Mouse (Mus musculus) ES-CJ7 (cell line): ENCODE results near the gene Corin.
A peak's percentile ranks its signal among the peaks of the same experiment; 100 is the strongest.

ENCODE experiments used
- DNase-seq: peaks from one replicate; pipeline ENCODE4 v3.0.0; 2011; ENCODE audit warnings: low read depth, low spot score

Gene Corin

DNA sequence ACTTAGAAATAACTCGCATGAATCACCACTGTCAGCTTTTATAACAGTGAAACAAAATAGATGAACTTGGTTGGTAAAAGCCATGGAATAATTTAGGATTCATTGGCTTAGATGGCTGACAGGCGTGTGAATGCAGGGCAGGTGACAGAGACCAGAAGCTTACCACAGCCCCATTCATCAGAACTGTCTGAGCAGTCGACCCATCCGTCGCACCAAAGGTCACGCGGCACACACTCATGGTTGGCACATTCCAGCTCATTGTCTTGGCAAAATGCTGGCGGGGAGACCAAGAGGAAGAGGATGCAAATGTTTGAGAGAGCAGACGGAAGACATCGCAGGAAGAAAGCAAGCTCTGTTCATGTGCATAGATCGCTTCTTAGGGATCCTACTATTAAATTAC lies 173.6 kb downstream of the Corin start:
- DNase-seq = no peak

DNA sequence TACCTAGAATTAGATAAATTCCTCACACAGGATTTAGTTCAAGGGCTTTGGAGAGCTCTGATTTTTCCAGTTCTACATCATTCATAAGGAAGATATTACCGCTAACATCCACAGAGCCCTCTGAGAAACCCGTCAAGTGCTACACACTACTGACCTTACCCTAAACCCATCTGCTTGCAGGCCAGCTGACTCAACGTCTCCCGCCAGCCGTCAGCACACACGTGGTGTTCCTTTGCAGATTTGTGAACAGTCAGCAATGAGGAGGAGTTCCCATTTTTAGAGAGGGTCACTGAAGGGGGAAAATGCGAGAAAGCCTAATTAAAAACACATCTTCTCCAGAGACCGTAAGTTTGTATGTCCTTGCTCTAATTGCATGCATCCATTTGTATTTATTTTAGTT lies 174.8 kb downstream of the Corin start:
- DNase-seq = no peak

- DNase-seq = no peak
These were observed 189.0 kb downstream of the Corin start for GRCm38 (mm10) chr5:72315282-72315681.

GRCm38 (mm10) chr5:72298418-72299104 lies 205.7 kb downstream of the Corin start:
- DNase-seq = no peak

DNA sequence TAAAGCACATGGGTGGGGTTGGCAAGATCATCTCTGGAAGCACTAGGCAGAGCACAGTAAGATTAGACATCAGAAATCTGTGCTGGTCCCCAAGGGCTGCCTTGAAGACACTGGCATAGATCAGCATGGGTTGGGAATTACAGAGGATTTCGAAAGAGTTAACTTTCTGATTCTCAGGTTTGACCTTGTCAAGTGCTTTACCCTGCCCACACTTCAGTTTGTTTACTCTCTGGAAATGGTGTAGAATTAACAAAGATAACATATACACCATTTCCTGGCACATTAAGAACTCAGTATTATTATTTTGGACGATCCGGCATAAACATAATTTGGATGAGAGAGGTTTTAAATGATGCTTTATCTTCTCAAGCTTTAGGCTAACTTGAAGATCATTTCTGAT lies 219.2 kb downstream of the Corin start:
- DNase-seq = no peak

DNA sequence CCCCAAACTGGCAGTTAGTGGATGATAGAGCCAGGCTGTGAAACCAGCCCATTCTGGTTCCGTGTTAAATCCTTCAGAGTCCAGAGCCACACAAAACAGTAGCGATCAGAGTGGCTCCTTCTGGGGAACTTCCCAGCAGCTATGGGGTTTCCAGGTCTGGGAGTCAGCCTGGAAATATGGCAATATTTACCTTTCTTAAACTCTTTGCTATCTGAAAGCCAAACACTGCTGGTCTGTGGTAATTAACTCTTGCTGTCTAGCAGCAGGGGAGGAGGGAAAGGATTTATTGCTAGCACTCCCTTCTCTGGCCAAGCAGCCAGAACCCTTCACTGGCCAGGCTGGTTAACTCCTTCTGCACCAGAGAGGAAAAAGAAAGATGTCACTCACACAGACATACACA lies 221.4 kb downstream of the Corin start:
- DNase-seq = no peak

- DNase-seq = no peak
These were observed 234.6 kb downstream of the Corin start for GRCm38 (mm10) chr5:72269652-72270051.

DNA sequence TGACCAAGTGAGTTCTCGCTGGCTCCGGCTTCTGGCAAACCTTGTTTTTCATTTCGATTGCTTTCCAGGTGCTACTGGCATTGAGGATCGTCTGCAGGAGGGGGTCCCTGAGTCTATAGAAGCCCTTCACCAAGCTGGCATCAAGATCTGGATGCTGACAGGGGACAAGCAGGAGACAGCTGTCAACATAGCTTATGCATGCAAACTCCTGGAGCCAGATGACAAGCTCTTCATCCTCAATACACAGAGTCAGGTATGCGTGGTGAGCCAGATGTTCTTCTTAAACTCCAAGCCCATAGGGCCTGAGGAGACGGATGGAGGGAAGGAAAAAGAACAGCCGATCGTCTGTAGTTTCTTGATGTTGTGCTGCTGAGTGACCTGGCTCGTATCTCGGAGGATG lies 235.1 kb downstream of the Corin start:
- DNase-seq = no peak

DNA sequence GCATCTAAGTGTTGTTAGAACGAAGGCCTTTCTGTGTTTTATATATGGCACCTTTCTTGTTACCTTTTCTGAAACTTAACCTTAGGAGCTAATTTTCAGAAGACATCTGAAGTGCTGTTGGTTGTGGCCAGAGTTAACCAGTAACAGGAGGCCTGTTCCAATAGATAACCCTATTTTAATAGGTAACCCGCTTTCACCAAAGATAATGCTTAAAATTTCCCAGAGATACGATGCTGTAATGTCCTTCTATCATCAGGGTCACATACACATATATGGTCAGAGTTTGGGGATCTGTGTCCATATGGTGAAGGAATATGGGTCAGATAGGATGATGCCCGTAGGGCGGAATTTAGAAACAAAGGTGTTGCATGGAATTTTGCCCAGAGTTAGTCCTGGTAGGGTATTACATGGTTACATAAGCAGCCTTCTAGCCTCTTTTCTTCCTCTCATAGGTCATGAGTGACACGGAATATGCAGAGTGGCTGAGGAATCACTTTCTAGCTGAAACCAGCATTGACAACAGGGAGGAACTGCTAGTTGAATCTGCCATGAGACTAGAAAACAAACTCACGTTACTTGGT lies 237.2 kb downstream of the Corin start:
- DNase-seq = no peak

GRCm38 (mm10) chr5:72264195-72264751 lies 240.0 kb downstream of the Corin start:
- peak; percentile 14 for DNase-seq

- no peak for DNase-seq
These were observed 242.4 kb downstream of the Corin start for GRCm38 (mm10) chr5:72261802-72262324.

DNA sequence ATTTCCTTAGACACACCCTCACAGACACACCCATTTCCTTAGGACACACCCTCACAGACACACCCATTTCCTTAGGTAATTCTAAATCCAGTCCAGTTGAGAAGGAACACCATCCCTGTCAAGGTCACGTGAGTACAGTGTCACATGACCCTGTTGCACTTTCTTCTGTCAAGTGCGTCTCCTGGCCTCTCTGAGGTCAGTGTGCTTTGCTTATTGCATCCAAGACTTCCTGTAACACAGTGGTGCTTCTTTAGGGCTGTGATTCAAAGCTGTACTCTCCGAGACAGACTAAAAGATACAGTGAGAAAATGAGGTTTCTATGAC lies 245.0 kb downstream of the Corin start:
- DNase-seq = peak; percentile 93

DNA sequence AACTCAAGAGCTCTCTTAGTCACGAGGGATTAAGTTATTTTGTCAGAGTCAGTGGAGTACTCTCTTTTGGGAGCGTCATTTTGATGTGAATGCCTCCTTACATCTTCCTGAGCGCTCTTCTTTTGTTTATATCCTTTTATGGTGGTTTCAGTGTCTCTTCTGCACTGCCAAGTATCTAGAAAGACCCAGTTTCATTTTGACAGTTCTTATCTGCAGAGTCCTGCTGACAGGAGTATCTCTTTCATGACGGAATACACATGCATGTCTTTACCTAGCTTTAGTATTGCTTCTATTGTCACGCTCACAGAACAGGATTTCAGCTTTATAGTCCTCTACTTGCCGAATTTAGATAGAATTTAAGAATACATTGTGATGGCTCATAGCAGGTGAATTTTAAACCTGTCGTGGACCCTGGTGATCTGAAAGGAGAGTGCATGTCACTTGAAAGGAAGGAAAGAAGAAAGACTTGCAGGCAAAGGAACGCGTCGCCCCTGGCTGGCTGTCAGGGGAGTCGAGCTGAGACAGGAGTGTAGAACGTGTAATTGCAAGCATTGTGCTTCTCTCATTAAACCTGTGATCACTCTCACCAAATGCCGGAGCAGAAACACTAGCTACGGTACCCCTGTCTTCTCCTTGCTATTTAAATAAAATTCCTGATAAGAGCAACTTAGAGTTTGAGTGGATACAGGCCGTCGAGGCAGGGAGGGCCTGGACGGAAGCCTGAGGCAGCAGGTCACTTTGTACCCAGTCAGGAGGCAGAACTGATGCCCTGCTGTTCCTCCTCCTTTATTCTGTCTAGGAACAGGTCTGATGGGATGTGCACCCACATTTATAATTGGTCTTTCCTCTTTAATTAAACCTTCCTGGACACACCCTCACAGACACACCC lies 245.6 kb downstream of the Corin start:
- peak; percentile 6 for DNase-seq

DNA sequence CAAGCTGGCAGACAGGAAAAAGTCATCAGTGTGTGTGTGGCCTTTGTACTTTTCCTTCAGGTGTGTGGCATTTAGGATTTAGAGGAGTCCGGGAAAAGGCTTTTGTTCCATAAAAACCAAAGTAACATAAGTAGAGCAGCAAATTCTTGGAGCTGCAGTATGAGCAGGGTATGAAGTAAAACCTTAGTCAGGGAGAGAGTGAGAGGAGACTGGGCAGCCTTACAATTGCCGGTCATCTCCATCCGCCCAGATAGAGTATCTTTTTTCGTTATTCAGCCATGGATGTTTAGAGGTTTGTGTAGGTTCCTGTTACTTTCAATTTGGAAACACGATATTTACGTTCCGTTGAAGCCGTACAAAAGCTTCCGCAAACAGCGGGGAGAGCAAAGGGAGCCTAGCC lies 247.2 kb downstream of the Corin start:
- no peak for DNase-seq

GRCm38 (mm10) chr5:72254958-72255357 lies 249.3 kb downstream of the Corin start:
- DNase-seq = no peak

DNA sequence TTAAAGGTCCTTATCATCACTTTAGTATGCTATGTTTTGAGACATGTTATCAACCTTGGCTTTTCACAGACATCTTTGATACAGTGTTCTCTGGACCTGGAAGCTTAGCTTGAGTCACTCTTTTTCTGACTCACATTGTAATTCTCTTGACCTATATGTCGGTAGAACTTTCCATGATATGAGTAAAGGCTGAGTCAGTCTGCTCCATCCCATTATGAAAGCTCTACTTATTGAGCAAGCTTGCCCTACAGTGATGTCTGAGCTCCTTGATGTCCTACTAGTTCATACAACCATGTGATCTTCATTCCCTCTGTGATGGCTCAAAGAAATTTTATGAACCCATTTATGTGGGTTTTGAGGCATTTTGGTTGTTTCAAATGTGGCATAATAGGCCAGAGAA lies 254.1 kb downstream of the Corin start:
- DNase-seq = no peak
